8 mouse cellular contexts compared by ENCODE assay signal in the genomic region with DNA sequence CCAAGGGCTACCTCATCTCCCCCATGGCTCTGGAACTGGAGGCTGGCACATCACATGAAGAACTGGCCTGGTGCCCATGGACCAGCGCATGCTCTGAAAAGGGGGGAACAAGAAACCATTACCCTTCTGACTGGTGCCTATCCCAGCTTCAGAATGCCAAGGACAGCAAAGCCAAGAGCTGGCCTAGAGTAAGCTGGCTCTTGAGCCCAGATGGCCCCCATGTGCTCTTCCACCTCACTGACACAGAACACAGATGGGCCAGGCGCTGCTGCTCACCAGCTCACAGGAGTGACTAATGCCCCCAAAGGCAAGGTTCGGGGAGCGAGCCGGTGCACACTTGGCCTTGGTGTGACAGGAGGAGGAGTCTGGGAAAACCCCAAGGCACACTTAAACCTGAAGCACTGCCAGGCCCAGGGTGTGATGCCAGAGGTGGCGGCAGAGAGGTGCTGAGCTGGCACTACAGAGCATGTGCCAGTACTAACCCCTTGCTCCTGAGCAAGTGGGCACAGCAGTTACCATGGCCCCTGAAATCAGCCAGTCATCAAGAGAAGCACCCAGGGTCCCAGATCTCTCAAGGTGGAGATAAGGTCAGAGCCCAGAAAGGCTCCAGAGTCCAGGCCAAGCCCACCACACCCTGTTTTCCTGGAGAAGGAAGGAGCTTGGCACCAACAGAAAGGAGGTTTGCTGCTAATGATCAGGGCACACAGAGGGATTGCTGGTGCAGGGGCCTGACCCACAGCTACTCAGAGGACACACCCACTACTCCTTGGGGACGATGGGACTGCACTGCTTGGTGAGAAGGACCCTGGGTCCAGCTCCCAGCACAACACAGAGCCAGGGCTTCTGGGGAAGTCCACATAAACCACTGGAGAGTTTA. TPM values are rescaled to one million over a fixed set of nuclear protein-coding genes. Genes with fewer than 3 reads are reported as not detected.
DNase-seq lines count a peak whose midpoint lies in the region; ATAC-seq lines count a peak whose summit lies in the region.

No protein-coding gene starts in this region.

- H3K9me3 ChIP-seq in forebrain, embryonic 15.5 days = no peaks in the 10 kb centered on the region
- no peaks in the 10 kb centered on the region for H3K9me3 ChIP-seq in forebrain, embryonic 12.5 days

- H3K4me3 ChIP-seq in forebrain, embryonic 15.5 days = no peak overlapping the region
- no peak overlapping the region for H3K4me3 ChIP-seq in forebrain, embryonic 12.5 days (replicated peaks)

- WGBS in forebrain, embryonic 15.5 days = 61% methylated on average over 7 of the region's 7 CpGs
- 93% methylated on average over 7 of the region's 7 CpGs for WGBS in forebrain, embryonic 12.5 days

- H3K4me1 ChIP-seq in forebrain, embryonic 15.5 days = peaks cover 33% of the 10 kb centered on the region
- H3K4me1 ChIP-seq in forebrain, embryonic 12.5 days = peaks cover 2% of the 10 kb centered on the region

- peaks cover 25% of the 10 kb centered on the region for H3K36me3 ChIP-seq in forebrain, embryonic 15.5 days
- H3K36me3 ChIP-seq in forebrain, embryonic 12.5 days (replicated peaks) = peaks cover 44% of the 10 kb centered on the region

- peak; percentile 65 to 70 for DNase-seq in right cerebral cortex, postnatal 10 days (ENCODE audit: low spot score in 2 of 2)
- DNase-seq in right cerebral cortex, postnatal 25 days = no peak
- DNase-seq in gastrocnemius, postnatal 10 days = peak; percentile 65
- DNase-seq in layer of hippocampus, postnatal 10 days (ENCODE audit: low spot score in 2 of 2) = peak; percentile 81
- DNase-seq in thymus, postnatal 4 days = no peak
- no peak for DNase-seq in spleen, postnatal 14 days (ENCODE audit: low spot score in 2 of 2)

- H3K27ac ChIP-seq in forebrain, embryonic 15.5 days (replicated peaks) = peak overlapping the region; percentile 63
- no peak overlapping the region for H3K27ac ChIP-seq in forebrain, embryonic 12.5 days

- no peaks in the 10 kb centered on the region for H3K27me3 ChIP-seq in forebrain, embryonic 15.5 days
- no peaks in the 10 kb centered on the region for H3K27me3 ChIP-seq in forebrain, embryonic 12.5 days

- peak; percentile 49 for ATAC-seq in forebrain, embryonic 15.5 days (replicated peaks)
- no peak for ATAC-seq in forebrain, embryonic 12.5 days (ENCODE audit: low FRiP score)

- H3K4me2 ChIP-seq in forebrain, embryonic 15.5 days (replicated peaks) = no peak overlapping the region
- H3K4me2 ChIP-seq in forebrain, embryonic 12.5 days = no peak overlapping the region

- H3K9ac ChIP-seq in forebrain, embryonic 15.5 days (replicated peaks) = no peak overlapping the region
- H3K9ac ChIP-seq in forebrain, embryonic 12.5 days = no peak overlapping the region

RNA-seq across cellular contexts. Expression of a gene that starts 6.7 kb away (rescaled TPM):
- 132 TPM in 2 replicates for polyA plus RNA-seq in forebrain, embryonic 15.5 days (2015; fragmentation: Nextera tagmentation; extraction: Ambion mirVana)
- polyA plus RNA-seq in forebrain, embryonic 12.5 days (2016; fragmentation: Nextera tagmentation; extraction: Ambion mirVana) = 126 and 129 TPM in 2 replicates
- 10 to 100 TPM; 16.8 to 18.3 TPM for total RNA-seq in gastrocnemius, postnatal 10 days (2021)
- 10 to 100 TPM; 31.1 to 34.1 TPM for total RNA-seq in layer of hippocampus, postnatal 10 days (2021)

RNA-seq across cellular contexts. Expression of a gene that starts 6.9 kb away (rescaled TPM):
- 32.1 and 32.6 TPM in 2 replicates for polyA plus RNA-seq in forebrain, embryonic 15.5 days (2015; fragmentation: Nextera tagmentation; extraction: Ambion mirVana)
- 19.6 and 23.0 TPM in 2 replicates for polyA plus RNA-seq in forebrain, embryonic 12.5 days (2016; fragmentation: Nextera tagmentation; extraction: Ambion mirVana)
- total RNA-seq in gastrocnemius, postnatal 10 days (2021) = 10 to 100 TPM; 14.9 to 15.6 TPM
- total RNA-seq in layer of hippocampus, postnatal 10 days (2021) = 10 to 100 TPM; 64.6 to 65.1 TPM

RNA-seq across cellular contexts. Expression of a gene that starts 52.3 kb away (rescaled TPM):
- 2.1 and 2.7 TPM in 2 replicates for polyA plus RNA-seq in forebrain, embryonic 15.5 days (2015; fragmentation: Nextera tagmentation; extraction: Ambion mirVana)
- polyA plus RNA-seq in forebrain, embryonic 12.5 days (2016; fragmentation: Nextera tagmentation; extraction: Ambion mirVana) = 11.8 and 14.6 TPM in 2 replicates
- total RNA-seq in gastrocnemius, postnatal 10 days (2021) = 1 to 10 TPM; 3.9 to 5.7 TPM
- total RNA-seq in layer of hippocampus, postnatal 10 days (2021) = 1 to 10 TPM; 1.5 to 1.7 TPM

Comparison
In these comparisons a context has a peak if more than half of its experiments do, and no peak if none do; other contexts are left out.
1. DNase-seq: peak in right cerebral cortex, postnatal 10 days (2 of 2), gastrocnemius, postnatal 10 days (single experiment) and layer of hippocampus, postnatal 10 days (2 of 2); none in right cerebral cortex, postnatal 25 days (single experiment), thymus, postnatal 4 days (single experiment) and spleen, postnatal 14 days (0 of 2).